ENCODE assay signal across 8 mouse cellular contexts in genomic region chr5:32863253-32864228, GRCm38 (mm10). TPM values are rescaled to one million over a fixed set of nuclear protein-coding genes. Genes with fewer than 3 reads are reported as not detected.
DNase-seq lines count a peak whose midpoint lies in the region; ATAC-seq and TF ChIP-seq lines count a peak whose summit lies in the region.

Gene Depdc5, plus strand, starts transcription at chr5:32863701.

- 0 out of 2 replicates have a peak, but pooled peaks have one; percentile 7 for TF ChIP-seq EP300 in heart, adult 2 months (IDR thresholded peaks at IDR 0.05; ENCODE audit: insufficient read depth, low read depth, low read length)

- H3K9me3 ChIP-seq in embryonic facial prominence, embryonic 14.5 days (ENCODE audit: control insufficient read depth, low read length), result no peaks in the 10 kb centered on the region
- no peaks in the 10 kb centered on the region for H3K9me3 ChIP-seq in limb, embryonic 13.5 days
- no peaks in the 10 kb centered on the region for H3K9me3 ChIP-seq in midbrain, embryonic 16.5 days (replicated peaks; ENCODE audit: control insufficient read depth, low read length, poor library complexity, severe bottlenecking)

- H3K9ac ChIP-seq in embryonic facial prominence, embryonic 14.5 days (ENCODE audit: low read depth, low read length), result peak within 1 kb of the TSS; percentile 84
- peak within 1 kb of the TSS; percentile 70 for H3K9ac ChIP-seq in heart, adult 2 months (ENCODE audit: low read depth, low read length)
- peak within 1 kb of the TSS; percentile 77 for H3K9ac ChIP-seq in limb, embryonic 13.5 days
- H3K9ac ChIP-seq in midbrain, embryonic 16.5 days (ENCODE audit: low read depth, low read length), result peak within 1 kb of the TSS; percentile 78

- peak; percentile 68 for TF ChIP-seq POLR2A in heart, adult 2 months (IDR thresholded peaks at IDR 0.05; ENCODE audit: insufficient read depth, low read depth, low read length)

- no peaks in the 10 kb centered on the region for H3K79me2 ChIP-seq in heart, adult 2 months (replicated peaks; ENCODE audit: control insufficient read depth, insufficient read depth, low read length)

- no peak; the same call in 1 of the 2 replicates for TF ChIP-seq CTCF in heart, adult 2 months (IDR thresholded peaks at IDR 0.05)

- WGBS in embryonic facial prominence, embryonic 14.5 days, result under 1% methylated on average over 35 of the region's 64 CpGs
- WGBS in heart, adult 2 months, result 2% methylated on average over 62 of the region's 64 CpGs
- under 1% methylated on average over 62 of the region's 64 CpGs for WGBS in limb, embryonic 13.5 days
- under 1% methylated on average over 56 of the region's 64 CpGs for WGBS in midbrain, embryonic 16.5 days

- H3K27me3 ChIP-seq in embryonic facial prominence, embryonic 14.5 days (replicated peaks; ENCODE audit: control insufficient read depth, insufficient read depth, low read length), result no peaks in the 10 kb centered on the region
- H3K27me3 ChIP-seq in heart, adult 2 months (ENCODE audit: control insufficient read depth, insufficient read depth, low read length), result no peaks in the 10 kb centered on the region
- H3K27me3 ChIP-seq in limb, embryonic 13.5 days, result no peaks in the 10 kb centered on the region
- no peaks in the 10 kb centered on the region for H3K27me3 ChIP-seq in midbrain, embryonic 16.5 days (ENCODE audit: control insufficient read depth, insufficient read depth, low read depth, low read length)

- H3K4me2 ChIP-seq in embryonic facial prominence, embryonic 14.5 days (ENCODE audit: low read depth, low read length), result peak within 1 kb of the TSS; percentile 78
- peak within 1 kb of the TSS; percentile 71 for H3K4me2 ChIP-seq in limb, embryonic 13.5 days (replicated peaks)
- peak within 1 kb of the TSS; percentile 73 for H3K4me2 ChIP-seq in midbrain, embryonic 16.5 days (ENCODE audit: low read length)

- peaks cover 22% of the 10 kb centered on the region for H3K36me3 ChIP-seq in embryonic facial prominence, embryonic 14.5 days (ENCODE audit: control insufficient read depth, insufficient read depth, low read length)
- H3K36me3 ChIP-seq in heart, adult 2 months (ENCODE audit: control insufficient read depth, insufficient read depth, low read length), result no peaks in the 10 kb centered on the region; the same call in none of the 2 replicates
- peaks cover 20% of the 10 kb centered on the region for H3K36me3 ChIP-seq in limb, embryonic 13.5 days
- no peaks in the 10 kb centered on the region for H3K36me3 ChIP-seq in midbrain, embryonic 16.5 days (ENCODE audit: control insufficient read depth, insufficient read depth, low read length)

- H3K4me1 ChIP-seq in embryonic facial prominence, embryonic 14.5 days (ENCODE audit: control insufficient read depth, insufficient read depth, low read length), result peaks cover 8% of the 10 kb centered on the region
- peaks cover 3% of the 10 kb centered on the region; the same call in 1 of the 2 replicates for H3K4me1 ChIP-seq in heart, adult 2 months (ENCODE audit: control insufficient read depth, insufficient read depth, low read length)
- H3K4me1 ChIP-seq in limb, embryonic 13.5 days, result peaks cover 9% of the 10 kb centered on the region
- peaks cover 8% of the 10 kb centered on the region for H3K4me1 ChIP-seq in midbrain, embryonic 16.5 days (ENCODE audit: control insufficient read depth, insufficient read depth, low read length)

- peak within 1 kb of the TSS; percentile 80 for H3K4me3 ChIP-seq in embryonic facial prominence, embryonic 14.5 days (ENCODE audit: low read depth, low read length)
- peak within 1 kb of the TSS; percentile 76 for H3K4me3 ChIP-seq in heart, adult 2 months
- H3K4me3 ChIP-seq in limb, embryonic 13.5 days, result peak within 1 kb of the TSS; percentile 69
- peak within 1 kb of the TSS; percentile 72 for H3K4me3 ChIP-seq in midbrain, embryonic 16.5 days (ENCODE audit: low read depth, low read length)

- peak; percentile 99 for ATAC-seq in embryonic facial prominence, embryonic 14.5 days (ENCODE audit: low read depth)
- ATAC-seq in limb, embryonic 13.5 days (ENCODE audit: low FRiP score, low read depth), result peak; percentile 99
- peak; percentile 99 for ATAC-seq in midbrain, embryonic 16.5 days

- peak; percentile 86 for DNase-seq in 3T3-L1 (ENCODE audit: low read depth, low spot score)
- DNase-seq in adrenal gland, postnatal 4 days (ENCODE audit: low spot score in 2 of 2), result peak; percentile 77 to 90
- peak; percentile 96 for DNase-seq in embryonic facial prominence, embryonic 14.5 days (ENCODE audit: low spot score)
- peak; percentile 95 to 96 for DNase-seq in heart, adult 2 months
- peak; percentile 93 to 95 for DNase-seq in kidney, adult 8-10 months
- DNase-seq in spleen, postnatal 10 days (ENCODE audit: low spot score in 2 of 2), result peak; percentile 93 to 98

- peak within 1 kb of the TSS; percentile 81 for H3K27ac ChIP-seq in embryonic facial prominence, embryonic 14.5 days (replicated peaks; ENCODE audit: low read depth, low read length)
- H3K27ac ChIP-seq in heart, adult 2 months, result peak within 1 kb of the TSS; percentile 69
- H3K27ac ChIP-seq in limb, embryonic 13.5 days, result peak within 1 kb of the TSS; percentile 72
- peak within 1 kb of the TSS; percentile 78 for H3K27ac ChIP-seq in midbrain, embryonic 16.5 days (ENCODE audit: low read length)

- intact Hi-C loops in heart, adult 2 months (cut with DNase I), result loop anchor here (5.0 to 10.0 kb wide), 2 partner anchors 151 to 511 kb away; partner anchors contain the start of gene Uvssa

RNA-seq across cellular contexts. Expression of gene Depdc5, which starts in this region (rescaled TPM):
- total RNA-seq in adrenal gland, postnatal 4 days (2021), result 10 to 100 TPM; 37.7 to 43.5 TPM
- polyA plus RNA-seq in embryonic facial prominence, embryonic 14.5 days (2014; fragmentation: Nextera tagmentation; extraction: Ambion mirVana), result 18.3 and 21.0 TPM in 2 replicates
- 10 to 100 TPM; 17.5 to 22.3 TPM for total RNA-seq in heart, adult 2 months (2021)
- polyA plus RNA-seq in heart, adult 2 months (2012; rRNA removed), result 7.6 and 15.1 TPM in 2 replicates
- 23.4 and 24.0 TPM in 2 replicates for polyA plus RNA-seq in limb, embryonic 13.5 days (2015; fragmentation: Nextera tagmentation; extraction: Ambion mirVana)
- 27.4 and 31.6 TPM in 2 replicates for polyA plus RNA-seq in midbrain, embryonic 16.5 days (2015; fragmentation: Nextera tagmentation; extraction: Ambion mirVana)

Comparison
In these comparisons a context has a peak if more than half of its experiments do, and no peak if none do; other contexts are left out.
1. Peak in every context shown above with its lines: DNase-seq, ATAC-seq, H3K4me3 ChIP-seq and H3K27ac ChIP-seq.